Mouse (Mus musculus): ENCODE measurements around the gene Plppr1.
A peak's percentile ranks its signal among the peaks of the same experiment; 100 is the strongest.

Plppr1 gene

GRCm38 (mm10) chr4:49144798-49145197, 85.7 kb downstream of the Plppr1 start:
- DNase-seq, result no peak

- DNase-seq, result no peak
Observed at GRCm38 (mm10) chr4:49148775-49149174, 89.7 kb downstream of the Plppr1 start.

GRCm38 (mm10) chr4:49149251-49149650, 90.2 kb downstream of the Plppr1 start:
- DNase-seq, result no peak

- DNase-seq, result peak; percentile 20
Observed at GRCm38 (mm10) chr4:49153849-49154248, 94.8 kb downstream of the Plppr1 start.

GRCm38 (mm10) chr4:49156781-49157180, 97.7 kb downstream of the Plppr1 start:
- no peak for DNase-seq

GRCm38 (mm10) chr4:49163285-49163684, 104.2 kb downstream of the Plppr1 start:
- no peak for DNase-seq

- no peak for DNase-seq
Observed at GRCm38 (mm10) chr4:49166391-49166790, 107.3 kb downstream of the Plppr1 start.

- no peak for DNase-seq
Observed at GRCm38 (mm10) chr4:49167030-49167429, 108.0 kb downstream of the Plppr1 start.

GRCm38 (mm10) chr4:49169498-49169897, 110.4 kb downstream of the Plppr1 start:
- DNase-seq, result no peak

- DNase-seq, result no peak
Observed at GRCm38 (mm10) chr4:49178101-49178500, 119.0 kb downstream of the Plppr1 start.

- no peak for DNase-seq
Observed at GRCm38 (mm10) chr4:49178891-49179290, 119.8 kb downstream of the Plppr1 start.

GRCm38 (mm10) chr4:49179471-49180181, 120.6 kb downstream of the Plppr1 start:
- DNase-seq, result no peak

GRCm38 (mm10) chr4:49189991-49190526, 131.0 kb downstream of the Plppr1 start:
- DNase-seq, result no peak

- no peak for DNase-seq
Observed at GRCm38 (mm10) chr4:49197125-49197747, 138.2 kb downstream of the Plppr1 start.

GRCm38 (mm10) chr4:49210457-49210856, 151.4 kb downstream of the Plppr1 start:
- DNase-seq, result no peak

GRCm38 (mm10) chr4:49211582-49211981, 152.5 kb downstream of the Plppr1 start:
- DNase-seq, result no peak

- DNase-seq, result no peak
Observed at GRCm38 (mm10) chr4:49212616-49213544, 153.8 kb downstream of the Plppr1 start.

- DNase-seq, result no peak
Observed at GRCm38 (mm10) chr4:49214341-49214740, 155.3 kb downstream of the Plppr1 start.

- DNase-seq, result no peak
Observed at GRCm38 (mm10) chr4:49223501-49223900, 164.4 kb downstream of the Plppr1 start.

GRCm38 (mm10) chr4:49225021-49225420, 165.9 kb downstream of the Plppr1 start:
- DNase-seq, result no peak

- DNase-seq, result no peak
Observed at GRCm38 (mm10) chr4:49232206-49233031, 173.3 kb downstream of the Plppr1 start.

- DNase-seq, result no peak
Observed at GRCm38 (mm10) chr4:49233032-49233406, 173.9 kb downstream of the Plppr1 start.

Data from thymus, postnatal 25 days (tissue).